Mouse (Mus musculus): ENCODE results near the gene Rela.

GRCm38 (mm10) chr19:5693801-5694200 lies 56.5 kb downstream of the Rela start:
- TF ChIP-seq CTCF (IDR thresholded peaks at IDR 0.05; ENCODE audit: extremely low read depth, insufficient read length, insufficient replicate concordance, low read depth, low read length), result no peak
- no peak for TF ChIP-seq POLR2A (IDR thresholded peaks at IDR 0.05; ENCODE audit: low read depth, low read length)

Measured in small intestine, adult 2 months (tissue).